Mouse (Mus musculus) myocyte (in vitro differentiated cells): ENCODE results near the gene Pin1. TPM values are rescaled to one million over a fixed set of nuclear protein-coding genes. Genes with fewer than 3 reads are reported as not detected.
"Not testable (repeated sequence)": the region's sequence is repeated elsewhere in the genome, so short reads cannot be mapped to it uniquely, and the experiment has no call there.

Source experiments
- H3K27me3 ChIP-seq: one replicate; pipeline ENCODE4 v1.6.1; 2011; ENCODE audit not compliant: control insufficient read depth, insufficient read depth, insufficient read length
- H3K36me3 ChIP-seq: one replicate; pipeline ENCODE4 v1.6.1; 2011; ENCODE audit not compliant: control insufficient read depth, insufficient read depth
- H3K4me2 ChIP-seq: one replicate; pipeline ENCODE4 v1.6.1; 2011; ENCODE audit warnings: low read depth, control low read depth
- H3K4me3 ChIP-seq: one replicate; pipeline ENCODE4 v1.5.1; 2011; ENCODE audit warnings: mild to moderate bottlenecking, control low read depth, moderate library complexity
- H3K79me2 ChIP-seq: one replicate; pipeline ENCODE4 v1.6.1; 2011; ENCODE audit not compliant: control insufficient read depth, insufficient read depth
- H3ac ChIP-seq: one replicate; pipeline ENCODE4 v1.6.1; 2011; ENCODE audit not compliant: control insufficient read depth, insufficient read length
- CEBPB ChIP-seq: IDR thresholded peaks from 2 replicates; pipeline ENCODE4 v1.6.1; 2011; ENCODE audit warnings: mild to moderate bottlenecking, moderate library complexity; ENCODE audit not compliant: poor library complexity, insufficient read depth, severe bottlenecking
- E2F4 ChIP-seq: IDR thresholded peaks from one replicate; pipeline ENCODE4 v1.6.1; 2011; ENCODE audit warnings: mild to moderate bottlenecking, control low read depth, moderate library complexity; ENCODE audit not compliant: insufficient read depth
- MAX ChIP-seq: IDR thresholded peaks from one replicate; pipeline ENCODE4 v1.6.1; 2011; ENCODE audit warnings: low read depth, mild to moderate bottlenecking, control low read depth
- MYOD1 ChIP-seq, 3 experiments: IDR thresholded peaks; one replicate each; pipeline ENCODE4 v1.6.1; 2011; ENCODE audit warnings: control low read depth in 2 of 3, low read depth in 2 of 3, mild to moderate bottlenecking in 2 of 3, moderate library complexity in 1 of 3; ENCODE audit not compliant: insufficient read length in 2 of 3, control insufficient read depth in 1 of 3
- MYOG ChIP-seq, 3 experiments: IDR thresholded peaks; one replicate each; pipeline ENCODE4 v1.6.1; 2011; ENCODE audit warnings: control low read depth in 2 of 3, low read depth in 2 of 3, mild to moderate bottlenecking in 2 of 3; ENCODE audit not compliant: insufficient read length in 2 of 3, control insufficient read depth in 1 of 3, insufficient read depth in 1 of 3
- POLR2A ChIP-seq: IDR thresholded peaks from one replicate; pipeline ENCODE4 v1.6.1; 2011; ENCODE audit warnings: low read depth, mild to moderate bottlenecking, control low read depth, moderate library complexity; ENCODE audit not compliant: insufficient read length
- POLR2AphosphoS2 ChIP-seq: IDR thresholded peaks from one replicate; pipeline ENCODE4 v1.6.1; 2011; ENCODE audit warnings: low read depth, control low read depth; ENCODE audit not compliant: insufficient read length
- REST ChIP-seq: IDR thresholded peaks from one replicate; pipeline ENCODE4 v1.6.1; 2011; ENCODE audit warnings: mild to moderate bottlenecking, control low read depth, moderate library complexity; ENCODE audit not compliant: insufficient read depth, insufficient read length
- SRF ChIP-seq: IDR thresholded peaks from one replicate; pipeline ENCODE4 v1.6.1; 2011; ENCODE audit warnings: low read depth; ENCODE audit not compliant: control insufficient read depth, insufficient read length
- TCF12 ChIP-seq: IDR thresholded peaks from one replicate; pipeline ENCODE4 v1.6.1; 2011; ENCODE audit warnings: mild to moderate bottlenecking, control low read depth; ENCODE audit not compliant: poor library complexity, insufficient read depth, severe bottlenecking
- TCF3 ChIP-seq: IDR thresholded peaks from one replicate; pipeline ENCODE4 v1.6.1; 2011; ENCODE audit warnings: low read depth, control low read depth; ENCODE audit not compliant: insufficient read length
- USF1 ChIP-seq: IDR thresholded peaks from one replicate; pipeline ENCODE4 v1.6.1; 2011; ENCODE audit warnings: low read depth, mild to moderate bottlenecking, control low read depth, moderate library complexity
- polyA plus RNA-seq: library from polyadenylated mRNA; unstranded; fragments of >200 nt; fragmentation: generic; extraction: Trizol; gene quantifications from one replicate; pipeline ENCODE4 v1.2.1, GENCODE M21; 2012; ENCODE audit warnings: missing spikeins

Pin1 gene
- polyA plus RNA-seq, 1 experiment: 36.8 TPM

DNA sequence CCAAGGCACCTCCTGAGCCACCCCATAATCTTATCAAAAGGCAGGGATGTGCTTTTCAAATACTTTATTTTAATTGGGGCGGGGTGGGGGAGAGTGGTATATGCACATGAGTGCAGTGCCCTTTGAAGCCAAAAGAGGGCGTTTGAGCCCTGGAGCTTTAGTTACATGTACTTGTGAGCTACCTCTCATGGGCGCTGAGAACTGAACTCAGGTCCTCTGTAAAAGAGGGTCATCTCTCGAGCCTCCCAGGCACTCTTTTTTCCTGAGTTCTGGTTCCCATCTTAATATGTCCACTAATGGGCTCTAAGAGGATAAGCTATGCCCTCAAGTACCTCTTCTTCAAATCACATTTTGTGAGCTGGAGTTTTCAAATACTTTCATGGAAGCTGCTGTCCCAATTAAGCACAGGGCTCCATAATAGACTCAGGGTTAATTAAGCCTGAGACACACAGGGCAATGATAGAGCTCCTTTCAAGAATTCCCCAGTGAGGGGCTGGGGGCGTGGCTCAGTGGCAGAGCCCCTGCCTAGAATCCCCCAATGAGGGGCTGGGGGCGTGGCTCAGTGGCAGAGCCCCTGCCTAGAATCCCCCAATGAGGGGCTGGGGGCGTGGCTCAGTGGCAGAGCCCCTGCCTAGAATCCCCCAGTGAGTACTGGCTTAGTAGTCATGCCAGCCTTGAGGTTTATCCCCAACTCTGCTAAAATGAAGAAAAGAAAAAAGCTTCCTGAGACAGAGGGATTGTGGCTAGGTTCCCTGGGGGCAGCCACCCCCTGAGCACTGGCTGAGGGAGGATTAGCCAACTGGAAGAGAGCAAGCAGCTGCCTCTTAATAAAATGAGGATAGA lies 29.9 kb downstream of the Pin1 start:
- peak in 1 of 3 experiments; percentile 8 for TF ChIP-seq MYOD1 (IDR thresholded peaks at IDR 0.05; ENCODE audit: control insufficient read depth in 1 of 3, insufficient read length in 2 of 3, low read depth in 2 of 3)
- TF ChIP-seq REST: no peak
- peaks cover 10% of the 10 kb centered on the region for H3K27me3 ChIP-seq
- no peak overlapping the region for H3K4me2 ChIP-seq
- H3K4me3 ChIP-seq: no peak overlapping the region
- H3K79me2 ChIP-seq: no peaks in the 10 kb centered on the region
- no peaks in the 10 kb centered on the region for H3K36me3 ChIP-seq
- no peak overlapping the region for H3ac ChIP-seq

DNA sequence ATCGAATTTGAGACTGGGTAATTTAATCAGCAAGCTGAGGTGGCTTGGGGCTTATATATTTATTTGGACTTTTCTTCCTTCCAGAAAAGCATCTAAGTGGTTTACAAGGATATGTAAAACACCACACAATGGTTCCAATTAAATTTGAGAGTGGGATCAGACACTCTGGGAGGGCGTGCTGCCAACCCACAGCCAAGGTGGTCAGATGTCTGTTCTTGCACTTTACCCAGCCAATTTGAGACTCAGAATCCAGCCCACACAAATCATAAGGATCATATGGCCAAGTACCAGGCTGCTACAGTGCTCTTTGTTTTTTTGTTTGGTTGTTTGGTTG lies 30.5 kb downstream of the Pin1 start:
- no peak overlapping the region for H3ac ChIP-seq
- H3K27me3 ChIP-seq: peaks cover 12% of the 10 kb centered on the region
- no peaks in the 10 kb centered on the region for H3K36me3 ChIP-seq
- no peaks in the 10 kb centered on the region for H3K79me2 ChIP-seq
- H3K4me3 ChIP-seq: no peak overlapping the region
- H3K4me2 ChIP-seq: no peak overlapping the region
- TF ChIP-seq E2F4: no peak
- TF ChIP-seq POLR2A: no peak
- no peak for TF ChIP-seq SRF
- TF ChIP-seq MAX: no peak
- no peak for TF ChIP-seq TCF12
- TF ChIP-seq USF1: no peak

DNA sequence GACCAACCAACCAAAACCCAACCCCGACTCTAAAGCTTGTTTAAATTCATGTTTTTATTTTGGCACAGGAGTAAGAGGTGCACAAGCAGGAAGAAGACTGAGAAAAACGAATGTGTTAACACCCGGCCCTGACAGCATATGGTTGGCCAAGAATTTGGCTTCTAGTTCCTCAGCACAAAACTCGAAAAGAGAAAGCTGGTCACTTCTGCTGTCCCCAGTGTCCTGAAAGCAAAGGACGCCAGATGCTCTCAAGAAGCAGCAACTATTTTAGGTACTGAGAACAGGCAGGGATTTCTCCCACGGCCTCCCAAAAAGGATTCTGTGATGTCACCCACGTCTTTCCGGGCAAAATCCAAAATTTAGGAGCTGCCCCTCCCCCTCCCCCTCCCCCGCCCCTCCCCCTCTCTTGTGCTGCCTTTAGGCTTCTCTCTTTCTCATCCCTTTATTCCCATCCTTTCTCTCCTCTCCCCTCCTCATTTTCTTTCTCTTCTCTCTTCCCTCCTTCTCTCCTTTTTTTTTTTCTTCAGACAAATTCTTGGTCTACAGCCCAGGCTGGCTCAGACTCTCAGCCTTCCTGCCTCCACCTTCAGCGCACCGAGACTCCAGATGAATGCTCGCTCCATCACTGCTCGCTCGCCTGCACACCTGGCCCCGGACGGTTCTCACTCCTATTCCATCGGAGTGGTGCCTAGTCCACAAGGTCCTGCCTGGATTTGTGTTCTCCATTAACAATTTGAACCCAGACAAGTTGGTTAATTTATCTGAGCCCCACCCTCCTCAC lies 33.4 kb downstream of the Pin1 start:
- Histone ChIP-seq H3K4me2 (no peak overlapping the region), H3K27me3 (peaks cover 8% of the 10 kb centered on the region), H3K4me3 (no peak overlapping the region), H3K79me2 (no peaks in the 10 kb centered on the region), H3K36me3 (no peaks in the 10 kb centered on the region), H3ac (no peak overlapping the region)
- TF ChIP-seq MAX (no peak), TCF3 (no peak), CEBPB (no peak), E2F4 (no peak), REST (no peak), MYOG (IDR thresholded peaks at IDR 0.05; ENCODE audit: control insufficient read depth in 1 of 3, insufficient read depth in 1 of 3, insufficient read length in 2 of 3, low read depth in 2 of 3) (no peak), SRF (no peak), POLR2AphosphoS2 (no peak), MYOD1 (IDR thresholded peaks at IDR 0.05; ENCODE audit: control insufficient read depth in 1 of 3, insufficient read length in 2 of 3, low read depth in 2 of 3) (no peak), POLR2A (no peak), TCF12 (no peak), USF1 (no peak)

DNA sequence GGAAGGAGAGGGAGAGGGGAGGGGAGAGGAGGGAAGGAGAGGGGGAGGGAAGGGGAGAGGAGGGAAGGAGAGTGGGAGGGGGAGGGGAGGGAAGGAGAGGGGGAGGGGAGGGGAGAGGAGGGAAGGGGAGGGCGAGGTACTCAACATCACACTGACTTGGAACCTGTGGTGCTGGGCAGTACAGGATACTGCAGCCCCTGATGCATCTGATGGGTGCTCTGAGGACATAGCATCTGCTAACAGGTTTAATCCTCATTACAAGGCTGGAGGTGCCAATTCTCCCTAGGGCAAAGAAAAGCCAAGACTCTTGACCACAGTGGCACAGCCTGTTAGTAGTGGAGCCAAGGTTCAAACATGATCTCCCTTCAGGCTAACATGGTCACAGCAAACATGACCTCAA lies 37.5 kb downstream of the Pin1 start:
- Histone ChIP-seq H3K27me3 (peaks cover 37% of the 10 kb centered on the region), H3K36me3 (no peaks in the 10 kb centered on the region), H3K4me2 (no peak overlapping the region), H3K79me2 (no peaks in the 10 kb centered on the region), H3ac (no peak overlapping the region), H3K4me3 (no peak overlapping the region)
- TF ChIP-seq MYOG (IDR thresholded peaks at IDR 0.05; ENCODE audit: control insufficient read depth in 1 of 3, insufficient read depth in 1 of 3, insufficient read length in 2 of 3, low read depth in 2 of 3) (no peak), USF1 (no peak), MAX (no peak), MYOD1 (IDR thresholded peaks at IDR 0.05; ENCODE audit: control insufficient read depth in 1 of 3, insufficient read length in 2 of 3, low read depth in 2 of 3) (no peak), SRF (no peak), CEBPB (no peak), POLR2A (no peak), E2F4 (no peak), TCF3 (no peak), TCF12 (no peak), REST (no peak), POLR2AphosphoS2 (no peak)

DNA sequence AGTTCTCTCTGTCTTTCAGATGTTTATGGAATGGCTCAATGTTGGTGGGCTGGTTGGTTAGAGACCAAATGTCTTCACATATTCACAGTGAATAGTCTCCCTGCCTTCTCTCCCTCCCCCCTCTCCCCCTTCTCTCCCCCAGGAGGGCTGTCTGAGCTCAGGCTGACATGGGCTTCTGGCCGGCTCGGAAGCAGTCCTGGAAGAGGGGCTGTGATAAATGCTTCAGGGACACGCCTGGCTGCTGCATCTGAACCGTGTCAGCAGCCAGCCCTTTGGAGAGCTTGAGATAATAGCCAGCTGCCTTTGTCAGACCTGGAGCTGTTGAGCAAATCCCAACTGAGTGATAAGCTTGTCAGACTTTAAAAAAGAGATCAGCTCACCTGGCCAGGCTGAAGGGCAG lies 38.0 kb downstream of the Pin1 start:
- no peak overlapping the region for H3K4me3 ChIP-seq
- H3K36me3 ChIP-seq: no peaks in the 10 kb centered on the region
- no peak overlapping the region for H3ac ChIP-seq
- H3K4me2 ChIP-seq: no peak overlapping the region
- H3K79me2 ChIP-seq: no peaks in the 10 kb centered on the region
- TF ChIP-seq TCF12 (no peak), CEBPB (no peak), POLR2AphosphoS2 (no peak), TCF3 (no peak), REST (no peak)
- peaks cover 42% of the 10 kb centered on the region for H3K27me3 ChIP-seq

DNA sequence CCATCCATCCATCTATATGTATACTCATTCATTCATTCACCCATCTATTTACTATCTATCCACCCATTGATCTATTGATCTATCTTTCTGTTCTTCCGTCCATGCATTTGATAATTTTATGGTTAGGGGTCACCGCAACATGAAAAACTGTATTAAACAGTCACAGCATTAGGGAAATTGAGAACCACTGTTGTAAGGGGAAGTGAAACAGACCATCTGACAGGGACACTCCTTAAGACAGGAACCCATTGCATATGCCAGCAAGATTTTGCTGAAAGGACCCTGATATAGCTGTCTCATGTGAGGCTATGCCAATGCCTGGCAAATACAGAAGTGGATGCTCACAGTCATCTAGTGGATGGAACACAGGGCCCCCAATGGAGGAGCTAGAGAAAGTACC lies 38.6 kb downstream of the Pin1 start:
- H3K79me2 ChIP-seq, H3K36me3 ChIP-seq, H3K4me3 ChIP-seq, H3K4me2 ChIP-seq, H3ac ChIP-seq: not testable (repeated sequence)
- H3K27me3 ChIP-seq: peaks cover 48% of the 10 kb centered on the region
